Mouse (Mus musculus): Measurements from ENCODE around the gene Zfp326. TPM values are rescaled to one million over a fixed set of nuclear protein-coding genes. Genes with fewer than 3 reads are reported as not detected.

The Zfp326 gene
- polyA plus RNA-seq, 1 experiment = 42.6 TPM

- H3K4me3 ChIP-seq (ENCODE audit: low read depth, low read length) = no peak overlapping the region
- H3K4me1 ChIP-seq (ENCODE audit: control insufficient read depth, insufficient read depth, low read length) = no peaks in the 10 kb centered on the region
- H3K27me3 ChIP-seq (ENCODE audit: control insufficient read depth, insufficient read depth, low read length, poor library complexity, severe bottlenecking) = no peaks in the 10 kb centered on the region
- no peak overlapping the region for H3K9ac ChIP-seq (ENCODE audit: low read depth, poor library complexity, severe bottlenecking)
- H3K36me3 ChIP-seq (ENCODE audit: control insufficient read depth, insufficient read depth, low read length, poor library complexity, severe bottlenecking) = no peaks in the 10 kb centered on the region
- TF ChIP-seq CTCF (IDR thresholded peaks at IDR 0.05; ENCODE audit: low read depth, low read length) (no peak), EP300 (IDR thresholded peaks at IDR 0.05; ENCODE audit: insufficient read depth, low read depth, low read length) (no peak), POLR2A (IDR thresholded peaks at IDR 0.05; ENCODE audit: insufficient read depth, low read length) (no peak)
- no peaks in the 10 kb centered on the region for H3K9me3 ChIP-seq (replicated peaks; ENCODE audit: control insufficient read depth, insufficient read depth, low read length, poor library complexity, severe bottlenecking)
- H3K27ac ChIP-seq (ENCODE audit: insufficient read depth, low read length) = no peak overlapping the region
These were observed 42.4 kb upstream of the Zfp326 start for GRCm38 (mm10) chr5:105833923-105834322.

- Histone ChIP-seq H3K27ac (ENCODE audit: insufficient read depth, low read length) (no peak overlapping the region), H3K9ac (ENCODE audit: low read depth, poor library complexity, severe bottlenecking) (no peak overlapping the region), H3K9me3 (replicated peaks; ENCODE audit: control insufficient read depth, insufficient read depth, low read length, poor library complexity, severe bottlenecking) (no peaks in the 10 kb centered on the region), H3K4me3 (ENCODE audit: low read depth, low read length) (no peak overlapping the region), H3K36me3 (ENCODE audit: control insufficient read depth, insufficient read depth, low read length, poor library complexity, severe bottlenecking) (no peaks in the 10 kb centered on the region), H3K4me1 (ENCODE audit: control insufficient read depth, insufficient read depth, low read length) (no peaks in the 10 kb centered on the region), H3K27me3 (ENCODE audit: control insufficient read depth, insufficient read depth, low read length, poor library complexity, severe bottlenecking) (no peaks in the 10 kb centered on the region)
- no peak for TF ChIP-seq CTCF (IDR thresholded peaks at IDR 0.05; ENCODE audit: low read depth, low read length)
- no peak for TF ChIP-seq EP300 (IDR thresholded peaks at IDR 0.05; ENCODE audit: insufficient read depth, low read depth, low read length)
These were observed 40.4 kb upstream of the Zfp326 start for GRCm38 (mm10) chr5:105836006-105836405.

GRCm38 (mm10) chr5:105839740-105840310 is 36.5 kb upstream of the Zfp326 start:
- TF ChIP-seq CTCF (IDR thresholded peaks at IDR 0.05; ENCODE audit: low read depth, low read length) = peak; percentile 51
- TF ChIP-seq EP300 (IDR thresholded peaks at IDR 0.05; ENCODE audit: insufficient read depth, low read depth, low read length) = no peak
- Histone ChIP-seq H3K27me3 (ENCODE audit: control insufficient read depth, insufficient read depth, low read length, poor library complexity, severe bottlenecking) (no peaks in the 10 kb centered on the region), H3K9ac (ENCODE audit: low read depth, poor library complexity, severe bottlenecking) (no peak overlapping the region), H3K36me3 (ENCODE audit: control insufficient read depth, insufficient read depth, low read length, poor library complexity, severe bottlenecking) (no peaks in the 10 kb centered on the region), H3K4me3 (ENCODE audit: low read depth, low read length) (no peak overlapping the region), H3K27ac (ENCODE audit: insufficient read depth, low read length) (no peak overlapping the region), H3K4me1 (ENCODE audit: control insufficient read depth, insufficient read depth, low read length) (no peaks in the 10 kb centered on the region), H3K9me3 (replicated peaks; ENCODE audit: control insufficient read depth, insufficient read depth, low read length, poor library complexity, severe bottlenecking) (no peaks in the 10 kb centered on the region)

GRCm38 (mm10) chr5:105844044-105844753 is 32.2 kb upstream of the Zfp326 start:
- H3K27ac ChIP-seq (ENCODE audit: insufficient read depth, low read length) = no peak overlapping the region
- H3K9me3 ChIP-seq (replicated peaks; ENCODE audit: control insufficient read depth, insufficient read depth, low read length, poor library complexity, severe bottlenecking) = no peaks in the 10 kb centered on the region
- H3K27me3 ChIP-seq (ENCODE audit: control insufficient read depth, insufficient read depth, low read length, poor library complexity, severe bottlenecking) = no peaks in the 10 kb centered on the region
- H3K36me3 ChIP-seq (ENCODE audit: control insufficient read depth, insufficient read depth, low read length, poor library complexity, severe bottlenecking) = no peaks in the 10 kb centered on the region
- TF ChIP-seq CTCF (IDR thresholded peaks at IDR 0.05; ENCODE audit: low read depth, low read length) = no peak
- H3K4me1 ChIP-seq (ENCODE audit: control insufficient read depth, insufficient read depth, low read length) = no peaks in the 10 kb centered on the region
- H3K9ac ChIP-seq (ENCODE audit: low read depth, poor library complexity, severe bottlenecking) = no peak overlapping the region
- no peak overlapping the region for H3K4me3 ChIP-seq (ENCODE audit: low read depth, low read length)

GRCm38 (mm10) chr5:105845041-105845440 is 31.3 kb upstream of the Zfp326 start:
- Histone ChIP-seq H3K4me1 (ENCODE audit: control insufficient read depth, insufficient read depth, low read length) (no peaks in the 10 kb centered on the region), H3K9me3 (replicated peaks; ENCODE audit: control insufficient read depth, insufficient read depth, low read length, poor library complexity, severe bottlenecking) (no peaks in the 10 kb centered on the region), H3K9ac (ENCODE audit: low read depth, poor library complexity, severe bottlenecking) (no peak overlapping the region), H3K36me3 (ENCODE audit: control insufficient read depth, insufficient read depth, low read length, poor library complexity, severe bottlenecking) (no peaks in the 10 kb centered on the region), H3K27me3 (ENCODE audit: control insufficient read depth, insufficient read depth, low read length, poor library complexity, severe bottlenecking) (no peaks in the 10 kb centered on the region), H3K27ac (ENCODE audit: insufficient read depth, low read length) (no peak overlapping the region), H3K4me3 (ENCODE audit: low read depth, low read length) (no peak overlapping the region)
- TF ChIP-seq CTCF (IDR thresholded peaks at IDR 0.05; ENCODE audit: low read depth, low read length) = no peak
- TF ChIP-seq POLR2A (IDR thresholded peaks at IDR 0.05; ENCODE audit: insufficient read depth, low read length) = no peak
- no peak for TF ChIP-seq EP300 (IDR thresholded peaks at IDR 0.05; ENCODE audit: insufficient read depth, low read depth, low read length)

- Histone ChIP-seq H3K9ac (ENCODE audit: low read depth, poor library complexity, severe bottlenecking) (no peak overlapping the region), H3K4me3 (ENCODE audit: low read depth, low read length) (no peak overlapping the region), H3K27me3 (ENCODE audit: control insufficient read depth, insufficient read depth, low read length, poor library complexity, severe bottlenecking) (no peaks in the 10 kb centered on the region), H3K9me3 (replicated peaks; ENCODE audit: control insufficient read depth, insufficient read depth, low read length, poor library complexity, severe bottlenecking) (no peaks in the 10 kb centered on the region), H3K27ac (ENCODE audit: insufficient read depth, low read length) (no peak overlapping the region), H3K4me1 (ENCODE audit: control insufficient read depth, insufficient read depth, low read length) (no peaks in the 10 kb centered on the region), H3K36me3 (ENCODE audit: control insufficient read depth, insufficient read depth, low read length, poor library complexity, severe bottlenecking) (no peaks in the 10 kb centered on the region)
- TF ChIP-seq CTCF (IDR thresholded peaks at IDR 0.05; ENCODE audit: low read depth, low read length) = no peak
- TF ChIP-seq POLR2A (IDR thresholded peaks at IDR 0.05; ENCODE audit: insufficient read depth, low read length) = no peak
- no peak for TF ChIP-seq EP300 (IDR thresholded peaks at IDR 0.05; ENCODE audit: insufficient read depth, low read depth, low read length)
These were observed 28.6 kb upstream of the Zfp326 start for GRCm38 (mm10) chr5:105847726-105848125.
